Mouse (Mus musculus): ENCODE data around the gene Fgf2. TPM values are rescaled to one million over a fixed set of nuclear protein-coding genes. Genes with fewer than 3 reads are reported as not detected.

Fgf2 gene
- 2.0 and 2.7 TPM in 2 replicates for polyA plus RNA-seq (2015; fragmentation: Nextera tagmentation; extraction: Ambion mirVana)

DNA sequence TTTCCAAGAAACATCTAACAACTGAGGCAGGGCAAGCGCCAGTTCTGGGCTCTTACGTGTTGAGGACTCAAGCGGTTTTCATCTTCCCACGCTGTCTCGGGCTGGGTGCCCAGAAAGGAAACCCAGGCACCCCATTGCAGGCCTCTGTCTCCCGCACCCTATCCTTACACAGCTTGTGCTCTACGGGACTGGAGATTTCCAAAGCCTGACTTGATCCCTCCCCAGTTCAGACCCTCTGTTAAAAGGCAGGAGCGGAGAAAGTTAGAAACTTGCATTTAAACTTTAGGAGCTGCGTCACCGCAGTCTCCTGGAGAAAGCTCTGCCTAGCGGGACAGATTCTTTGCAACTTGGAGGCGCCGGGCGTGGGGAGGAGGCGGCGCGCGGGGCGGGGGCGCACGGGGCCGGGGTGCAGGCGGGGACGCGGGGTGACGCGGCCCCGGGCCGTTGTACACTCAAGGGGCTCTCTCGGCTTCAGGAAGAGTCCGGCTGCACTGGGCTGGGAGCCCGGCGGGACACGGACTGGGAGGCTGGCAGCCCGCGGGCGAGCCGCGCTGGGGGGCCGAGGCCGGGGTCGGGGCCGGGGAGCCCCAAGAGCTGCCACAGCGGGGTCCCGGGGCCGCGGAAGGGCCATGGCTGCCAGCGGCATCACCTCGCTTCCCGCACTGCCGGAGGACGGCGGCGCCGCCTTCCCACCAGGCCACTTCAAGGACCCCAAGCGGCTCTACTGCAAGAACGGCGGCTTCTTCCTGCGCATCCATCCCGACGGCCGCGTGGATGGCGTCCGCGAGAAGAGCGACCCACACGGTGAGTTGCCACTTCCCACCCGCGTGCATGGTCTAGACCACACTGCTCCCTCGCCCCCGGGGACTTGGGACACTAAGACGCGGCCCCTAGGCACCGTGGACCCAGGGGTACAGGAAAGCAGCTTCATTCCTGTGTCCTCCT lies at the start of gene Fgf2:
Gene Fgf2 (plus strand): TSS at position 126 of the 945 bp plus-strand sequence.

DNA sequence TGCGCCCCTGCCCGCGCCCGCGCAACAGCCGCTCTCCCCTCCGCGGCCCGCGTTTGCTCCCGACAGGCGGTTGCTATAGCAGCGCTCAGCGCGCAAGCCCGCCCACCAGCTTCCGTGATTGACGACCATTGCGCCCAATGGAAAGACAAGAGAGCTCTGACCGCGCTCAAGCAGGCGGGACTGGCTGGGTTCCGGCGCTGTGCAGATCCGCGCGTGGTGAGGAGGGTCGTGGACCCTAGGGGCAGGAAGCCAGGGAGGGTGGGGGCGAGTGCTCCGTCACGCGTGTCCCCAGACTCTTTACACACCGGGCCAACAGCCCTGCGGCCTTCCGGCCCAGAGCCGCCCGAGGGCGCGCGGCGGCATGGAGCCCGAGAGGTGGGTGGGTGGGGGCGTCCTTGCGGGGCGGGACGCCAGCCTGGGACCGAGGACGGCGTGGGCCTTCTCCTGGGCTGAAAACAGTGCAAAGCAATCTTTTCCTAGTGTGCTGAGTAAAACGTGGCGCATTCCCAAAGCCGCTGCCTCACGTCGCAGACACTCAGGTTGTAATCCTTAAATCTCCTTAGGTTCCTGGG lies 35.7 kb upstream of the Fgf2 start, which contains the start of the genes Bbs12 and Cetn4:
Gene Bbs12 (plus strand): TSS at position 185 of the 572 bp plus-strand sequence.
Gene Cetn4 (minus strand): TSS at position 339 of the 572 bp plus-strand sequence.

DNA sequence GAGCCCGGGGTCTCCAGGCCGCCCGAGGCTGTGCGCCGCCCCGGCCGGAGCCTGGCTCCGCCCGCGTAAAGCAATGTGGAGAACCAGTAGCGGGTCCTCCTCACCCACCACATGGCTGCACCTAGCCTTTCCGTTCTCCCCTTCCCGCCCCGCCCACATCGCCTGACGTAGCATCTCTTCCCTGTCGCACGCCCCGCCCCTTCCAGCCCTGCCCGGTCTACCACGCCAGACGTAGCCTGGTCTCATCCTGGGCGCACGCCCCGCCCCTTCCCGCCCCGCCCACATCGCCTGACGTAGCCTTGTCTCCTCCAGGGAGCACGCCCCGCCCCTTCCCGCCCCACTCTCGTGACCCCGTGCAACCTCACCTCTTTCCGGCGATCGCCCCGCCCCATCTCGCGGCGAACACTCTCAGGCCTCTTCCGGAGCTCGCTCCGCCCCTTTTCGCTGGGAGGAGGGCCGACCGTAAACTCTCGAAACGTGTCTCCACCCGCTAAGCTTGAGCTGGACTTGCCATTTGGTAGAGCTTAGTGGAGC lies 71.4 kb downstream of the Fgf2 start, which contains the start of gene Spata5:
Gene Spata5 (plus strand): TSS at position 439 of the 534 bp plus-strand sequence.

DNA sequence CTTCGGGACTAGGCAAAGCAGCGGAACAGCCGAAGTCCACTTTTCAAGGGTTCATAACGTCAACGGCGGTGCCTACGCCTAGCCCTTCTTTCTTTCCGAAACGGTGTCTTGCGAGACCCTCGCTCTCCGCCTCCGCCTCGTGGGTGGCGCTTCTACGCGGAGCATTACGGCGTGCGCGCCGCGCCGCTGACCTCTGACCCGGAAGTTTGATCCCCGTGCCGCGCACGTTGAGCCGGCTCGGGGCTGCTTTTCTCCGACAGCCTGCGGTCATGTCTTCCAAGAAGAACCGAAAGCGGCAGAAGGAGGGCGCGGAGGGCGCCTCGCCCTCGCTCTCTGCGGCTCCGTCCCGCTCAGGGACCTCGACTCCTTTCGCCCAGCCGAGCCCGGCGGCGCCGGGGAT lies 71.9 kb downstream of the Fgf2 start, which contains the start of gene Nudt6:
Gene Nudt6 (minus strand): TSS at position 140 of the 400 bp plus-strand sequence.

Other genes with a start within 250 kb of the Fgf2 start
- gene Il2, start 222.4 kb upstream of the Fgf2 start, polyA plus RNA-seq (2015; fragmentation: Nextera tagmentation; extraction: Ambion mirVana): 0.19 and 0.23 TPM in 2 replicates
- not detected in 2 replicates for gene Il21, start 115.7 kb upstream of the Fgf2 start, polyA plus RNA-seq (2015; fragmentation: Nextera tagmentation; extraction: Ambion mirVana)
- gene Bbs12, start 35.8 kb upstream of the Fgf2 start, polyA plus RNA-seq (2015; fragmentation: Nextera tagmentation; extraction: Ambion mirVana): 6.5 and 6.8 TPM in 2 replicates
- 4.0 and 5.6 TPM in 2 replicates for gene Cetn4, start 35.6 kb upstream of the Fgf2 start, polyA plus RNA-seq (2015; fragmentation: Nextera tagmentation; extraction: Ambion mirVana)
- gene Spata5, start 71.5 kb downstream of the Fgf2 start, polyA plus RNA-seq (2015; fragmentation: Nextera tagmentation; extraction: Ambion mirVana): 17.6 and 24.6 TPM in 2 replicates
- 7.1 and 7.8 TPM in 2 replicates for gene Nudt6, start 71.9 kb downstream of the Fgf2 start, polyA plus RNA-seq (2015; fragmentation: Nextera tagmentation; extraction: Ambion mirVana)

All from spleen, postnatal 0 days (tissue).